Mouse (Mus musculus) spleen, adult 18-20 months (tissue): ENCODE results near the gene Mcm9.
"Not testable (repeated sequence)": the region's sequence is repeated elsewhere in the genome, so short reads cannot be mapped to it uniquely, and the experiment has no call there.

Experiments
- DNase-seq, 2 experiments: peaks; one replicate each; pipeline ENCODE4 v3.0.0; 2022; ENCODE audit warnings: mixed read lengths in 2 of 2

Mcm9 gene

DNA sequence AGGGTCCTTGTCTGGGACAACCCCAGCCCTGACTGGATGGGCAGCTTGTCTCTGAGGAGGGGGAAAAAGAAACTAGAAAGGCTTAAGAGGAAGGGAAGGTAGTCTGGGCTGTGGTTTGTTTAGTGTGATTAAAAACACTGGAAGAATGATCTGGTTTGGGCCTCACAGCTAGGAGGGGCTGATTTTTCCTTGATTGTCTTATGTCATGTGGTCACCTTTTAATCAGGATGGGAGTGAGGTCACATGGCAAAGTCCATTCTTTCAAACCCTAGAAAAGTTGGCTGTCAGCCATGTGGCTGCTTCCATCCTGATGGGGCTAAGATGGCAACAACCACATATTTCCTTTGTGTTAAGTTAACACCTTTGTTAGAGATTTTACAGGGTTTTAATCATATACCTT, 61.7 kb downstream of the Mcm9 start:
- DNase-seq: no peak

DNA sequence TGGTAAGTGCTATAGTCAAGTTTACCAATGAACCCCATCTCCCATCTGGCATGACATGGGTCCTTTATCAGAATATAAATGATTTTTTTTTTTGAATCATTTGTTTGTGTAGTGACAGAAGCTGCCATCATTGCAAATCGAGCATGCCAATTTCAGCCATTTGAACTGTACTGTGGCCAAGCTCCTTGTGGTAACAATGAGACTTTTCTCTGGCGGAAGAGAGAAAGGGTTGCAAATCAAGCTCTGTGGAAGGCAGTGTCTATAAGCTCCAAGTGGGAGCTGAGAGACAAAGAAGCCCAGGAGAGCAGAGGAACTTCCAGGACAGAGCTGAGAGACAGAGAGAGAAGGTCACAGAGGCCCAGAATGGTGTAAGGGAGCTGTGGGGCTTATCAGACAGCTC, 64.7 kb downstream of the Mcm9 start:
- no peak for DNase-seq

DNA sequence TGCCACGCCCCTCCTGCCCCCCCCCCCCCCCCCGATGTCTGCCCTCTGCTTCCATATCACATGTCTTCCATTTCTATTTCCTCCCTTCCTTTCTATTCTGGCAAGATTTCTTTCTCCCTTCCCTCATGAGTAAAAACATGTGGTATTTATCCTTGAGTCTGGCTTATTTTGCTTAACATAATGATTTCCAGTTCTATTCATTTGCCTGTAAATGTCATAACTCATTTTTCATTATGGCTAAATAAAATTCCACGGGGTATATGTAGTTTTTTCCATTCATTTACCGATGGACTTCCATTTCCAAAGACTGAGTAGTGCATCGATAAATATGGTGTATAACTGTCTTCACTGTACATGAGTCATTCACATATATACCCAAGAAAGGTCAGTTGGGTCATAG, 68.2 kb downstream of the Mcm9 start:
- DNase-seq: no peak

DNA sequence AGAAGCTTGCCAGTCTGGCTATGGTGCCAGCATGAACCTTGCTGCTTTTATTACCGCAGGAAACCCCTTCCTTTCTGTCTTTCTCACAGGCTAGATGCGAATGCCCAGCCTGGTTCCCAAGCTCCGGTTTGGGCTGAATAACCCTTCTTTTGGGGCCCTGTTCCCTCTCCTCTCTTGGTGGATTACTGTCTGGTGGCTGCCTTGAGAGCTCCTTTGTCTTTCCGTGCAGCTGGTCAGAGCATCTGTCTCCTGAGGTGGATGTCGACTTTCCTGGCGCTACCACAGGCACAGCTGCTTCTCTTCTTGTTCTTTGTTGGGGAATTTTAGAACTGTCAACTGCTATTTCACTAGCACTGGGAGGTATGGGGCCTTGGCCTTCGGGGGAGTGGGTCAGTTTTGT, 92.6 kb downstream of the Mcm9 start:
- DNase-seq: no peak

DNA sequence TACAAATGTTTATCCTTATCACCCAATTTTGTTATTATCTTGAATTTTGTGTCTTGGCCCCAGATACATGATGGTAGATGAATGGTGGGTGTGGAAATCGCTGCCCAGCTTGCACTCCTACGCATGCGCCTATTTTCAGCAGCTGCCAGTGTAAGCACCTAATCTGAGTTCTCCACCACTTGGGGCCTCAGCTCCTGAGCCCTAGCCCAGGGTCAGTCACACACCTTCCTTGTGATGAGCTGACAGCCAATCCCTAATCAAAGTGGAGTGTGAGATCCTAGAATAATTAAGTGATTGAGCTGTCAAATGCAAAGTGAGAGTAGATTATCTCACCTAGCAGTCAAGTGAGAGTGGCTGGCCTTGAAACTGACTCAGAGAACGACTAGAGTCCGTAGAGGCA, 97.9 kb downstream of the Mcm9 start:
- no peak for DNase-seq

DNA sequence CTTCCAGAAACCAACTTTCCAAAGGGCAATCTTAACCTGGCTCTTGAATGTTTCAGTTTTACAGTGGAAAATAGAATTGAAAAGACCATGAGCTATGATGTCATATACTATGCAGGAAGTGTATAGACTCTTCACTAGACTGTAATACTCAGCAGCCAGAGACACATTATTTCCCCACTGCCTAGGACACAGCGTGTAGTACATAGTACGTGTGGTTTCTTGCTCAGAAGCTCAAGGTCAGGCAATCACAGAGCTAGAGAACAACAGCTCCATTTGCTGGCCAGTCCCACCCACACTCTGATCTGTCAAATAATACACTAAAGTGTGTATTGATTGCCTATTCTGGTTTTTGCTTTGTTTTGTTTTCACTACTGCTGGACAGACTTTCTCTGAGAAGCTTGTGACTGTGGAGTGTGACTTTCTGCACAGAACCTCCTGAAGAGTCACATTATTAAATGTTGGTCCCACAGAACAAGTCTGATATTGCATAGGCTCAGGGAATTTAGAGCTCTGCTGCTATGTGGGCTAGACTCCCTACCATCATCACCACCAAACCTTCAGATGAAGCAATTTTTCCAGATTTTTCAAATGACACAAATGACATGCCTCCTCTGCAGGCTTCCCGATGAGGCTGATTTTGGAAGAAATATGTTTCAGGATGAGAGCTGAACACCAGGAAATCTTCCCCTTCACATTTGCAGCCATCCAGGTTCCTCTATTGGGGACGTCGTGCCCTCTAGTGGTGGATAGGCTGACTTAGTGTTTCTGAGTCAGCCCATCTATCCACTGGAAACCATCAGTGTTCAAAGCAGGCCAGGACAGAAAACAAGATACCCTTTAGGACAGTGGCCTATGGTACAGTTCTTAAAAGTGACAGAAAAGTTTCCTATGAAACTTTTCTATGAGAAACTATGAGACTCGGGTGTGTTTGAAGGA, 102.1 kb downstream of the Mcm9 start:
- peak in 1 of 2 experiments; percentile 53 for DNase-seq

DNA sequence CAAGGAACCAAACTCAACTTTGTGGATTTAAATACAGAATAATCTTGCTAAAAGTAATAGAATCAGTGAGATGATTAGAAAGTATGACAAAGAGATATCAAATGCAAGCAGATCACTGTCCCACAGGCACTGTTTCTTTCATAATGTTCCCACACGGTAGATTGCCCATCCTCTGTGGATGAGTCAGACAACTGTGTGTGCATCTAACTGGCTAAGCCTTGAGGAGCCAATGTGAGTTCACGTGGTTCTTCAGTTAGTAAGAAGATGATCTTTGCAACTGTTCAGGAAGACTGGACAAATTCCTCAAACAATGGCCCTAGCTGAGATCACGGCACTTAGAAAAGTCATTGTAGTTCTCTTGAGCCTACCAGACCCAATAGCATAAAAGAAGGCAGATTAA, 102.9 kb downstream of the Mcm9 start:
- no peak for DNase-seq

DNA sequence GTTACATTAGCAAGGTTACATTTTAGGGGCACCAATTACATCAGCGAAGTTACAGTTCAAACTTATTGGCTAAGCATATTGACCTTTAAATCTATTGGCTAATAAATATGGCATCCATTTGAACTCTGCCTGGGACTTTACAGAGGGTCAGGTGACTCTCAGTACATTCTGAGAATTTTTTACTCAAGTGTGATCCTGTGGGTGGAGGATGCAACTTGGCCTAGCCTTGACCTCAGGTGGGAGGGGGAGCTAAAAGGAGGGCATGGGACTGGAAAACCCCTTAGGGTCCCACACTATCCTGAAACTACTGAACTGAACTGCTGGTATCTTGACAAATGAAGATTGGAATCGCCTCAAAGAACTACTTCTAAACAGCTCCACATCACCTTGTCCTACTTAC, 103.9 kb downstream of the Mcm9 start:
- DNase-seq: no peak

DNA sequence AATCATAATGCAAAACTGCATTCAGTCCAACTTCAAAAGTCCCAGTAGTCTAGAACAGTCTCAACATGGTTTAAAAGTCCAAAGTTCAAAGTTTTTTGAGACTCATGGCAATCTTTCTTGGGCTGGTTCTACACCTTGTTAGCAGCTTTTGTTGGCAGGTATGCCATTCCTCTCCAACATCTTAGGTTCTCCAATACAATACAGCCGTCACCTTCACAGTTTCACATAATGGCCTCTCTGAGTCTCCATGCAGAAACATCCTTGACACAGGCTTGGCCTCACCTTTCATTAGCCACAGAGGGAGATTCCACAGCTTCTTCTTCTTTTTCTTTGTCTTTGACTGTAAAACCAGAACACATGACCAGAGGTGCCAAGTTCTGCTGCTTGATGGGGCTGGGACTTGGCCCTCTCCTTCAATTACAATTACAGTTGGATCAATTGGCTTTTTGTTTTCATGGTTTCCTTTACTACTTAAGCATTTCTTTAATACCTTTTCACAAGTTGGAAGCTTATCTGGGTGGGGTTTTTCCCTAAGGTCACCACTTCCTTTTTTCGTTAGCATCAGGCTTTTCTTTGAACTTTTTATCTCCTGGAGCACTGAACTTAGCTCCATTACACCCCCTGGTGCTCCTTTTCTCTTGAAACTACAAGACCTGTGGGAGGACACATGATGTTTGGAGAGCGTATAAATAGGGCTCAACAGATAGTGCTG, 104.8 kb downstream of the Mcm9 start:
- no peak for DNase-seq

DNA sequence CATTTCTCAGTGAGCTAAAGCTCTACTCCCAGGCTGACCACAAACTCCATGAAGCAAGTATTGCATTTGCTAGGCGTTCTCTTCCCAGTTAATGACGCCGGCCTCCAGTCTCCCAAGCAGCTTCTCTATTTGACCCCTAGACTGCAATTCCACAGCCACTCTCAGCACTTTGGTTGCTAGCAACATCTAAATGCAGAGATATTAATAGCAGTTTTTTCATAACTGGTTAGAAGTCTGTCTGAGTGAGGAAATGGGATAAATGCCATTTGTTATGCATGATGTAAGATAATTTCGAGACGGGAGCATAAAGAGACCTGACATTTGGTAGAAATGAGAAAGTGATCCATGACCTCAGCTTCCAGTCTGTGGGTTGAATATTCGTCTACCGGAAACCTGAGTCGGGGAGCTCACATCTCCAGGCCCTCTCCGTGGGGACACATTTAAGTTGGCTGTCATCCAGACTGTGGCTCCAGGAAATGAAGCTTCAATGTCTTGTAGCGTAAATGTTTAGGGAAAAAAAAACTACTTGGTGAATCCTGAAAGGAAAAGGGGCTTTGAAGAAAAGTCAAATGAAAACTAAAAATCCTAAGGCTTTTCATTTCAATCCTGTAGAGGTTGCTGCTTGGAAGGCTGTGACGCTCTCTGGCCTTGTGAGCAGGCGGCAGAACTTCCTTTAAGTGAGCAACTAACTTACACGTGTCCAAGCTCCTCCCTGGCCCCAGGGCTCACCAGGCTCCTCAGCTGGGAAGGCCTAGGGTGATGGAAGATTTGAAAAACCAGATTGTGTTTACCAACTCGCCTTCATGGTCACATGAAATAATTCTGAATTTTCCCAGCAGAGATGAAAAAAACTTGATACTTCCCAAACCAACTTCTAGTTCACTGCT, 110.9 kb downstream of the Mcm9 start:
- no peak for DNase-seq

DNA sequence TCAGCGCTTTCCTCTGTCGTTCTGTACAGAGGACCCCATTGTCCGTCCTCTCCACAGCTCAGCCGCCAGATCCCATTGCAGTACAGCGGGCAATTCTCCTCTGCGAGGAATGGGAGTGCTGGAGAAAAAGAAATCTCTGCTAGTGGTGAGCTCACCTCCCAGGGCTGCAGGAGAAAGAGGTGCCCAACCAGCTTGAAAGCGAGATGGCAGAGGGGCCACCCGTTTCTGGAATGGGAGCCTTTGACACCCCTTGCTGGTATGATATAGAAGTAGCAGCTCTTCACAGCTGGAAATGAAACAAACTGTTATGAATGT, 111.7 kb downstream of the Mcm9 start:
- no peak for DNase-seq

DNA sequence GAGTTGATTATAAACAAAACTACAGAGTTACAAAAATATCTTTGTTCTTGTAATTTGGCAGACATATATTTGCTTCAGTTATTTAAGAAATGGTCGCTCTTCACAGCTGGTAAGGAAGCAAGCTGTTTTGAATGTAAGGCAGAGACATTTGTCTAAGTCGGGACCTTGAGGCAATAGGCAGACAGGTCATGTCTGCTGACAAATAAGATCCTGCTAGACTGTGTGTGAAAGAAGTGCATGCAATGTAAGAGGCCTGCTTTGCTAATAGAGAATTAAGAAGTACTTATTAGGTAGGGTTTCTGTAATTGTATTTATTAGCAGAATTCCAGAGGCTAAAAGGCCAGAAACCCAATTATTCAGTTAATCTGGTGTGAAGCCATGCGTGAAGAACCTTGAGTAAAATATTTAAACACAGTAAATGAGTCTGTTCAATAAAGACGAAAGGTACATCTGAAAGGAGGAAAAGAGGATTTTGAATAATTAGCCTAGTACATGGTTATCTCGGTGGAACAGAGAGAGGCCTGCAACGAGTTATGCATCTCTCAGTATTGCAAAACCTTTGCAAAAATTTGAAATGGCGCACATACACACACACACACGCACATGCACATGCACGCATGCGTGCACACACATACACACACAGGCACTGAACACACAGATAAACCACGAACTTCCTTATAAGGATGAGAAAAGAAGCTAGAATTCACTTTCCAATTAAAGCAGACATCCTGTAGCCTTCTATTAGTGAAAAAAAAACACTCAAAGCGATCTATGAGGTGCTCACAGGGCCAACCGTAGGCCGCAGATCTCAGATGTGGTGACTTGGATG, 112.3 kb downstream of the Mcm9 start:
- no peak for DNase-seq

DNA sequence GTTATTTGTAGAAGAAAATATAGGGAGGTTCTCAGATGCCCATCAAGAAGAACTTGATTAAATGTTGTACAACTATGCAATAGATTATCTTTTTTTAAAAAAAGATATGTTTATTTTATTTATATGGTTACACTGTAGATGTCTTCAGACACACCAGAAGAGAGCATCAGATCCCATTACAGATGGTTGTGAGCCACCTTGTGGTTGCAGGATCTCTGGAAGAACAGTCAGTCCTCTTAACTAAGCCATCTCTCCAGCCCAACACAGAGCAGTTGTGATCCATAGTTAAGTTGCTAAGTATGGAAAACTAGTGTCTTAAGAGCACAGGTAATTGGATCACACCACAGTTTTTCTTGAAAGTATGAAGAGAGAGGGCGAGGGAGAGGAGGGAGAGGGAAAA, 117.7 kb downstream of the Mcm9 start:
- DNase-seq: no peak

DNA sequence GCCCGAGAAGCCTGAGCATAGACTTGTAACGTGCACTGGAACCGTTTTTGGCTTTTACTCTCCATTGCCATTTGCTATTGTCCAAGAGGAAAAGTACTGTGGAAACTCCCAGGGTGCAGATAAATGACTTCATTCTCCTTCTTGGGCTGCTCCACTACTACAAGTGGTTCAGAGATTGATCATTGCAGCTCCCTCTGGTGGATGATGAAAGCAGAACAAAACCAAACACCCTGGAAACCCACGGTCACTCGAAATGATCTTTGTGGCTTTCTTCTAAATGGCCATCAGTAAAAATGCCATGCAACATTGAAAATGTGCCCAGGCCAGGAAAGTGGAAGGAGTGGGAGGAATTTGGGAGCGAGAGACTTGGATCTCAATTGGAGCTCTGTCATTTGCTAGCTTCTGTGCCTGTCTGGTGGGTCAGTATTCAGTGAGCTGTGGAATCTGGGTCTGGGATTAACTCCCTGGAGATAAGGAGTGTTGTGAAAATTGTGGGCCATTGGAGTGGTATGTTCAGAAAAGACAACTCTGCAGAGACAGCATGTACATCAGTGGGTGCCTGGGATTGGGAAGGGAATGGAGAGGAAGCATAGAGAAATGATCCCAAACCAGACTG, 121.0 kb downstream of the Mcm9 start:
- peak in 1 of 2 experiments; percentile 21 for DNase-seq

DNA sequence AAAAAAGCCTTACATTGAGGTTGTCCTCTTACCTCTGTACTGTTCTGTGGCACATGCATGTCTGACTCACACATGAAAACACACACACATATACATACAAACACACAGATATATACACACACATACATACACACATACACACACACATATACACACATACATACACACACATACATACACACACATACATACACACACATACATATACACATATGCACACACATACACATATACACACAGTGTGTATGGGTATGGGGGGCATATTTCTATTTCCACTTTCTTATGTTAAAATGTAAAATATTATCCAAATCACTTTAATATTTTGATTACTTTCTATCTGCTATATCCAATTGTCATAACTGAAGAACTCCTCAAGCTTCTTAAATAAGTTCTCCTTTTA, 121.6 kb downstream of the Mcm9 start:
- DNase-seq: no peak

DNA sequence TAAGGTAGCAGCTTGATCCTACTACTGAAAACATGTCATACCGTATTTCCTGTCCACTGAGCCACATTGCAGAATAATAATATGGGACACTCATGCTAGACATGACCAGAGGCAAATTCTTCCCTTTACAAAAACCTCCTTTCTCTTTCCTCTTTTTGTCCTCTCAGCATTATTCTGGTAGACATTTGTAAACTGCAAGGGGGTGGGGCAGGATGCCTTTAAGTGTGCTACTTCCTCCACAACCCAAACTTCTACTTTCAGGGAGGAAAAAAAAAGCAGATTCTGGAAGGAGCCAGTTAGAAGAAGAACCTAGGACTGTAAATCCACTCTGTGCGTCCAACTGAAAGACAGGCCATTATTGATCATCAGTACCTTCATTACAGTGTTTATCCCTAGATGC, 124.7 kb downstream of the Mcm9 start:
- no peak for DNase-seq

DNA sequence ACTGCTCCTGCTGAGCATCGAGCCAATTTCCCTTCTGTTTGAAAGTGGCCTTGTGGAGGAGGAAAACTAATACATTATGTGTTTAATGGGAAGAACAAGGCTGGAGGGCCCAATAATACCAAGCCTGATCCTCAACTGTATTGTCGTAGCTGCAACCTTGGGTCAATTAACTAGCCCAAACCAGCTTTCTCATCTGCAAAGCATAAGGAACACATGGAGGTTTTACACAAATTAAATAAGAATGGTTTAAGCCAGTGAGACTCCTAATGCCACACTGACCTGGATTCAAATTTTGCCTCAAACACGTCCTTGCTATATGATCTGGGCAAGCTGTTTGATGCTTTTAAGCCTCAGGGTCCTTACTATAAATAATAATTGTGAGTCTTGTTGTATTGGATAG, 125.2 kb downstream of the Mcm9 start:
- DNase-seq: no peak

DNA sequence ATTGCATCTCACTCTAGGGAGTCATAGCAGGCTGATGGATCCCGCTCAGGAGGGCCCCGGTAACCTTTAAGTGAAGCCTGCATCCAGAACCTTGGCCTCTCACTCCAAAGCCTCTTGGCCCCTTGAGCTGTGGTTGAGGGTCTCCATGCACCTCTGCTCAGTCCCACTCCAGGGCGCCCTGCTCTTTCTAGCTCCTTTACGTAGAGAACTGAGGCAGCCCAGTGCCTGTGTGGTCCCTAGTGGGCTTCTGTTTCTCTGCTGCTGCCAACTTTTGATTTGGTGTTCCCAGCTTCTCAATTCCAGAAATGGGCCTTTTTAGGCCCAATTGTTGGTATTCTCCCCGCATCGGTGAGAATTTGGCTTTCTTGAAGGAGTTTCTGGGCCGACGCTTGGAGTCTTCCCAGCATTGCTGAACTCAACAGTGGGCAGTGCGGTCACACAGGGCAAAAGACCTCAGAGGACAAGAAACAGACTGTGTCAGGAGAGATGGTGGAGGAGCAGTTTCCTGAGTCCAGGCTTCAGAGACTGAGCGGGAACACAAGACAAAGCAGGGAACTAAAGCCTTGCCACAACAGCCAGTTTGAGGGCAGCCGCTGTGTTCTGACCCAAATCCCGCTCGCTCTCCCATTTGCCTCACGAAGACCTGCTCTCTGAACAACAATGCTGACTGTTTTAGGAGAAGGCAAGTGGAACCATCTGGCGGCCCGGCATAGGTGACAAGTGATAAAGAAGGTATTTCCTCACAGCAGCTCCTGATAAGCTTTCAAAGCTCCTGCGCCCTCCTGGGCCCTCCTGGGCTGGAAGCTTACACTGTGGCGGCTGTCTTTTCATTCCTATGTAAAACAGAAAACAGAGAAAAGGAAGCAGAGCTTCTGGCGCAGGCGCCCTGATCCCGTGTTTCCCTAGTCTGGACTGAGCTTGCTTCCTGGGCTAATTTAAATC, 127.1 kb downstream of the Mcm9 start:
- DNase-seq: no peak

DNA sequence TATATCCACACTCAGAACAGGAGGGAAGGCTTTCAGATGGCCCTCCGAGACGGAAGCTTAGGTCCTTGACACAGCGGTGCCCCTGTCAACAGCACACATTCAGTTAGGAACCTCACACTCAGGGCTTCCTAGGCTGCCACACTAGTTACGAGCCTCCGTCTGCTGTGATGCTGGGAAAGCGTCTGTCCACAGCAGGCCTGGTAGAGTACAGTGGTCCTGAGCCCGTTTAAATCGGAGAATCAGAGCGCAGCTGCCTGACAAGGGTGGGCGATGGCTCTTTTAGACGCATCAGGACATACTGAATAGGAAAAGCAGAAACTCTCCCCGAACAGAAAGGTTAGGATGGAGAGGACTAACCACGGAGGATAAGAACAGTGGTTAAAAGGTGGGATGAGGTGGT, 127.8 kb downstream of the Mcm9 start:
- DNase-seq: no peak

DNA sequence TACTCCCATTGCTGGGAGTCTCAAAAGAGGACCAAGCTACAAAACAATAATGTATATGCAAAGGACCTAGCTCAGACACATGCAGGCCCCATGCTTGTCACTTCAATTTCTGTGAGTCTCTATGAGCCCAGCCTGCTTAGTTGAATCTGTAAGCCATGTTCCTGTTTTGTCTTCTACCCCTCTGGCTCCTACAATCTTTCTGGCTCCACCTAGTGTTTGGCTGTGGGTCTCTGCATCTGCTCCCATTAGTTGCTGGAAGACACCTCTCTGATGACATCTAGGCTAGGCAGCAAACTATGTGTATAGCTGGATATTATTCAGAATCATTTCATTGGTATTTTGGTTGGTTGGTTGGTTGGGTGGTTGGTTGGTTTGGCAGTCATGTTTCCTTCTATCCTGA, 130.7 kb downstream of the Mcm9 start:
- DNase-seq: peak in 1 of 2 experiments; percentile 22

DNA sequence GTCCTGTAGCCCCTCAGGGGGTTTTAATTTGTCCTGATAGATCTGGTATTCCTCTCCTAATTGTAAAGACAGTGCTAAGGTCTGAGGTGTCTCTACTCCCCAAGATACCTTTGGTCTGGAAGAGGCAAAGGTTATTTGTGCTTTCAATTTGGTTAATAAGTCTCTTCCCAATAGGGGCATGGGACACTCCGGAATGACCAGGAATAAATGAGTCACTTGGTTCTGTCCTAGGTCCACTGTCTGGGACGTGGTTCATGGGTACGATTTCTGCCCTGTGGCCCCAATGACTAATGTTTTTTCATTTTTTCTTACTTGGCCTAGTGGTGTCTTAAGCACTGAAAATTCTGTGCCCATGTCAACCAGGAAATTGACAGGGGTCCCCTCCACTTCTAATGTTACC, 134.9 kb downstream of the Mcm9 start:
- DNase-seq: not testable (repeated sequence)
